Mouse (Mus musculus): ENCODE data around the gene Kcnmb1.

Kcnmb1 gene

GRCm38 (mm10) chr11:33962688-33963407, at the start of gene Kcnmb1:
Gene Kcnmb1, plus strand, starts transcription at chr11:33963013.
- no peak for DNase-seq (ENCODE audit: low read depth, low spot score)

DNA sequence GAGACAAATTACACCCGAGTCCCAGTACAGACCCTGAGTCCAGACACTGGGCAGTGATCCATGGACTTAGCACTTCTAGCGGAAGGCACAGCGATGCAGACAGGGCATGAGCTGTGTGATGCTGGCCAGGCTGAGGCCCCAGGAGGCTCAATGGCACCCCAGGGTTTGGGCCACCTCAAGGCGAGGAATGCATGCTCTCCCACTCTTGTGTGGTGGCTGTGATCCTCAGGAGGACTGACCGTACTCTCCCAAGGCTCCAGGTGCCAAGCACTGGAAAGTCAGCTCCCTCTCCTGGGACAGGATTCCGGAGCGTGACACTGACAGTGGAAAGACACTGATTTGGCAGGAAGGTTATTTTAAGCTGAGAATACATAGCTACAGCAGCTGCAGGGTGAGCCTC, 49.8 kb upstream of the Kcnmb1 start:
- DNase-seq (ENCODE audit: low read depth, low spot score): no peak

DNA sequence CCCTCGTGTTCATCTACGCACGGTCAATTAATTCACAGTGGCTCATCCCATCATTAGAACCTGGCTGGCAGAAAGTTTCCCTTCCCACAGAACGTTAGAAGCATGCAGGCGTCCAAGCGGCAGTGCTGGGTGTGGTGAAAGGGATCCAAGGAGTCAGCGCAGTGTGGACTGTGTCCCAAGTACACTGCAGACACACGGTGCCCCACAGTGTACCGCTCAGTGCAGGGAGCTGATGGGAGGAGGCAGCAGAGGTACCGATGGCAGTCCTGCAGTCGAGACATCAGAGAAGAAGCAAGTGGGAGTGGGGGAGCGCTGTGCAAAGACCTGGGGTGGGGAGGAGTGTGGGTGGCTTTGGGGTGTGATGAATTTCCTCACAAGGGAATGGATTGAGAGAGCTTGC, 48.6 kb upstream of the Kcnmb1 start:
- DNase-seq (ENCODE audit: low read depth, low spot score): no peak

- DNase-seq (ENCODE audit: low read depth, low spot score): peak; percentile 80
Measured at GRCm38 (mm10) chr11:33917574-33917973, 45.2 kb upstream of the Kcnmb1 start.

DNA sequence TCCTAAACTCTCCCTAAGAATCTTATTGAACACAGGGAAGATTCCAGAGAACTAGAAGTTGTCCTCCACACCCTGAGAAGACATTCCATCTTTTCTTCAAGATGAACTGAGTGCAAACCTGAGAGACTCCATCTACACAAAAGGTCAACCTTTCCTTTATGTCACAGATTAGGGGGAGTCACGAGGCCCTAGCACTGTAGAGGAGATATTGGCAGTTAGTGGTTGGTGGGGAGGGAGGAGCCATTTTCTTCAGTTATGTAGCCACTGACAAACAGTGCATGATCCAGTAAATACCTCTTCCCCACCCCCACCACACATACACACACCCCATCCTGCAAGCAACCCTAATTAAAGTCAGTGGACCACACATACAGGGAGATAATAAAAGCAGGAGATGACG, 44.4 kb upstream of the Kcnmb1 start:
- no peak for DNase-seq (ENCODE audit: low read depth, low spot score)

GRCm38 (mm10) chr11:33919826-33920225, 43.0 kb upstream of the Kcnmb1 start:
- no peak for DNase-seq (ENCODE audit: low read depth, low spot score)

DNA sequence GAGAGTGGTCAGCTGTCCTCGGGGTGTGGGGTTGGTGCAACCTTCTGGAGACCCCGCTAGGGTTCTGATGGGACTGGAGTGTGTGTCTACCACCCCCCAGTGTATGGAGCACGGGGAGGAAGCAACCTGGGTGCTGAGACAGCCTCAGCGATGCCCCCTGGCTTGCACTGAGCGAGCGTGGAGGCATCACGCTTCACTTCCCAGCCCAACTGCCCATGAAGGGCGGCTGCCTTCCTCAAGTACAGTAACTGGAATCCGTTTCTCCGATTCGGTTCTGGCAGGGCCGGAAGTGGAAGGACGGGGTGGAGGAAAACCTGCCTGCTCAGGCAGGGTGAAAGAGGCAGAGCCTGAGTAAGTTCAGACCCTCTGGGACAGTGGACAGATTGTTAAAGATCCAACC, 41.4 kb upstream of the Kcnmb1 start:
- no peak for DNase-seq (ENCODE audit: low read depth, low spot score)

DNA sequence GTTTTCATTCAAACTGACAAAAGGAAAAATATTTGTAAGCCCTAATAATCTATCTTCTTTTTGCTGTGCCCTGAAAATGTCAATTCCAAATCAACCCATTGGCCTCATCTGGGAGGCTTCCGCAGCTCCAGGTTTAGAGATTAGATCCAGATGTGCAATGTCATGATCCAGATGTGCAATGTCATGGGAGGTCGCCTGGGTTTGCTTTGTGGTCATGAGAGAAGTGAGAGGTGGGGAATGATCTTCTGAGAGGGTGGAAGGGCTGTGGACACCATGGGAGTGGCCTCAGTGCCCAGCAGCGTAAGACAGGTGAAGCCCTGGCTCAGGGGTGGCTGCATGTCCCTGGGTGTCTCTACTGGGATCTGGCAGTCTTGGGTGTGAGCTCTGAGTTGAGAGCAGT, 39.8 kb upstream of the Kcnmb1 start:
- no peak for DNase-seq (ENCODE audit: low read depth, low spot score)

GRCm38 (mm10) chr11:33925778-33926177, 37.0 kb upstream of the Kcnmb1 start:
- DNase-seq (ENCODE audit: low read depth, low spot score): no peak

GRCm38 (mm10) chr11:33926551-33926950, 36.3 kb upstream of the Kcnmb1 start:
- DNase-seq (ENCODE audit: low read depth, low spot score): no peak

- no peak for DNase-seq (ENCODE audit: low read depth, low spot score)
Measured at GRCm38 (mm10) chr11:33927321-33927720, 35.5 kb upstream of the Kcnmb1 start.

- DNase-seq (ENCODE audit: low read depth, low spot score): no peak
Measured at GRCm38 (mm10) chr11:33927836-33928235, 35.0 kb upstream of the Kcnmb1 start.

- DNase-seq (ENCODE audit: low read depth, low spot score): peak; percentile 84
Measured at GRCm38 (mm10) chr11:33928658-33929057, 34.2 kb upstream of the Kcnmb1 start.

- no peak for DNase-seq (ENCODE audit: low read depth, low spot score)
Measured at GRCm38 (mm10) chr11:33929412-33929811, 33.4 kb upstream of the Kcnmb1 start.

- DNase-seq (ENCODE audit: low read depth, low spot score): peak; percentile 95
Measured at GRCm38 (mm10) chr11:33931836-33932385, 30.9 kb upstream of the Kcnmb1 start.

GRCm38 (mm10) chr11:33932386-33933111, 30.3 kb upstream of the Kcnmb1 start:
- DNase-seq (ENCODE audit: low read depth, low spot score): peak; percentile 78

GRCm38 (mm10) chr11:33934286-33934685, 28.5 kb upstream of the Kcnmb1 start:
- peak; percentile 79 for DNase-seq (ENCODE audit: low read depth, low spot score)

GRCm38 (mm10) chr11:33937641-33938040, 25.2 kb upstream of the Kcnmb1 start:
- peak; percentile 36 for DNase-seq (ENCODE audit: low read depth, low spot score)

GRCm38 (mm10) chr11:33938561-33939274, 24.1 kb upstream of the Kcnmb1 start:
- DNase-seq (ENCODE audit: low read depth, low spot score): peak; percentile 91

- peak; percentile 76 for DNase-seq (ENCODE audit: low read depth, low spot score)
Measured at GRCm38 (mm10) chr11:33939456-33940113, 23.2 kb upstream of the Kcnmb1 start.

DNA sequence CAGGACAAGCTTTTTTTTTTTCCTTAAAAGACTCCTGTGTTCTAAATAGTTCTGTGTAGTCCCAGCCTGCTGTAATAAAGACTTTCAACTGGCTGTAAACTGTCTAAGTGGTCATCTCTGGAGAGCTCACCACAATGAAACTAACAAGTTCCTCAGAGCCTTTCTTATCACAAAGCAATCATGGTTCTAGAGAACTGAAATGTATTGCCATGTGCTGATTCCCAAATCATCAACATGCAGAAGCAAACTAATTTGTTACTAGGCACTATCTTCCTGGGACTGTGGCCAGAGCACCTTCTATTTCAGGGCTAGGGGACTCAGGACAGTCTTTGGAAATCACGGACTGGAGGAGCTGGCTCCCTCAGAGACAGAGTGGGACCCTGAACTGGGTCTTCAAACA, 19.2 kb upstream of the Kcnmb1 start:
- DNase-seq (ENCODE audit: low read depth, low spot score): no peak

Measured in CD4-positive, CD25-positive, alpha-beta regulatory T cell, adult 2 months (primary cell).